Mouse (Mus musculus) limb, embryonic 14.5 days (tissue): ENCODE measurements around the gene Vwf. TPM values are rescaled to one million over a fixed set of nuclear protein-coding genes. Genes with fewer than 3 reads are reported as not detected.

Experiments
- ATAC-seq: fragments of 200-750 bp; cut with Nextera tagmentation; 2 replicates; pipeline ENCODE4 v1.8.0; 2017; ENCODE audit warnings: low read depth, moderate number of reproducible peaks, moderate TSS enrichment; ENCODE audit not compliant: low FRiP score
- DNase-seq: peaks from one replicate; pipeline ENCODE4 v3.0.0-alpha.2; 2015; ENCODE audit warnings: low spot score
- H3K27ac ChIP-seq: fragments of 300-500 bp; sonication (generic); replicated peaks from 2 replicates; pipeline ENCODE4 v1.5.1; 2014; ENCODE audit warnings: low read depth, mild to moderate bottlenecking, low read length, moderate library complexity, mixed read lengths
- H3K27me3 ChIP-seq: fragments of 300-500 bp; sonication (generic); 2 replicates; pipeline ENCODE4 v1.6.1; 2014; ENCODE audit warnings: low read length, mixed read lengths; ENCODE audit not compliant: control insufficient read depth, insufficient read depth
- H3K36me3 ChIP-seq: fragments of 300-500 bp; sonication (generic); 2 replicates; pipeline ENCODE4 v1.6.1; 2014; ENCODE audit warnings: mild to moderate bottlenecking, low read length, moderate library complexity, mixed read lengths; ENCODE audit not compliant: control insufficient read depth, insufficient read depth
- H3K4me1 ChIP-seq: fragments of 300-500 bp; sonication (generic); 2 replicates; pipeline ENCODE4 v1.6.1; 2014; ENCODE audit warnings: antibody characterized with exemption, low read length, mixed read lengths; ENCODE audit not compliant: control insufficient read depth, insufficient read depth
- H3K4me2 ChIP-seq: fragments of 300-500 bp; sonication (generic); replicated peaks from 2 replicates; pipeline ENCODE4 v1.6.1; 2014; ENCODE audit warnings: low read depth, mild to moderate bottlenecking, low read length, moderate library complexity; ENCODE audit not compliant: severe bottlenecking
- H3K4me3 ChIP-seq: fragments of 300-500 bp; sonication (generic); replicated peaks from 2 replicates; pipeline ENCODE4 v1.5.1; 2014; ENCODE audit warnings: low read length
- H3K9ac ChIP-seq: fragments of 300-500 bp; sonication (generic); 2 replicates; pipeline ENCODE4 v1.6.1; 2014; ENCODE audit warnings: mild to moderate bottlenecking, low read depth, low read length, moderate library complexity; ENCODE audit not compliant: severe bottlenecking
- H3K9me3 ChIP-seq: fragments of 300-500 bp; sonication (generic); 2 replicates; pipeline ENCODE4 v1.6.1; 2016; ENCODE audit warnings: low read length; ENCODE audit not compliant: control insufficient read depth
- POLR2A ChIP-seq: fragments of 200-500 bp; IDR thresholded peaks from 2 replicates; pipeline ENCODE4 v1.8.0; 2012; ENCODE audit warnings: inconsistent platforms, mild to moderate bottlenecking, moderate library complexity, borderline replicate concordance; ENCODE audit not compliant: insufficient read depth, insufficient read length; ENCODE audit errors: extremely low read depth
- WGBS: fragments of 180-500 bp; shearing (Covaris S2); extraction: QIAGEN DNeasy Blood & Tissue Kit; methylation state at CpG from one replicate; pipeline ENCODE4 v1.1.7; 2014; 5-methylcytosine and 5-hydroxymethylcytosine counted together
- polyA plus RNA-seq, 2 experiments: library from polyadenylated mRNA; depleted of rRNA in 1 of 2; stranded (reverse) in 1 of 2; unstranded in 1 of 2; fragments of >200 nt; fragmentation: Nextera tagmentation in 1 of 2; extraction: Ambion mirVana in 1 of 2; gene quantifications; 2 replicates each; pipeline versions ENCODE4 v1.2.1 to v1.2.3; 2012 to 2014

Gene Vwf
- 11.2 and 14.5 TPM in 2 replicates for polyA plus RNA-seq (2012; rRNA removed)
- 11.1 and 12.0 TPM in 2 replicates for polyA plus RNA-seq (2014; fragmentation: Nextera tagmentation; extraction: Ambion mirVana)

DNA sequence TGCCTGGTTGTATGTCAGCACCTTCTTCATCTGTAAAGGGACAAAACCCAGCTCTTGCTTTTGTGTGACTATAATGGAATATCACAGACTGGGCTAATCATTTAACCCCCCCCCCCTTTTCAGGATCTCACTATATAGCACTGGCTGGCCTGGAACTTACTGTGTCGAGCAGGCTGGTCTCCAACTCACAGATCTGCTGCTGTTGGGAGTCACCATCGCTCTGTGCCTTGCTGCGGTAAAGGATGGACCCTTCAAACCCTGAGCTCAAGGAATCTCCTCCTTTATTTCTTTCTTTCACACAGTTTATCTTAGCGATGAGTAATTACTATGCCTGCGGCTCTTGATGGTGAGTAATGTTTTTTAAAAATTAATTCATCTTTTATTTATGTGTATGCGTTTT lies at the start of gene Vwf:
TSS of gene Vwf (plus strand) at position 301 of the 400 bp plus-strand sequence.
- no peaks in the 10 kb centered on the region for H3K27me3 ChIP-seq
- DNase-seq, result no peak
- H3K27ac ChIP-seq, result no peak within 1 kb of the TSS
- 88% methylated on average over 6 of the region's 6 CpGs for WGBS
- no peaks in the 10 kb centered on the region for H3K9me3 ChIP-seq
- no peak for ATAC-seq
- H3K9ac ChIP-seq, result no peak within 1 kb of the TSS
- no peak for TF ChIP-seq POLR2A
- no peak within 1 kb of the TSS for H3K4me3 ChIP-seq
- H3K36me3 ChIP-seq, result no peaks in the 10 kb centered on the region
- H3K4me1 ChIP-seq, result no peaks in the 10 kb centered on the region
- H3K4me2 ChIP-seq, result no peak within 1 kb of the TSS

DNA sequence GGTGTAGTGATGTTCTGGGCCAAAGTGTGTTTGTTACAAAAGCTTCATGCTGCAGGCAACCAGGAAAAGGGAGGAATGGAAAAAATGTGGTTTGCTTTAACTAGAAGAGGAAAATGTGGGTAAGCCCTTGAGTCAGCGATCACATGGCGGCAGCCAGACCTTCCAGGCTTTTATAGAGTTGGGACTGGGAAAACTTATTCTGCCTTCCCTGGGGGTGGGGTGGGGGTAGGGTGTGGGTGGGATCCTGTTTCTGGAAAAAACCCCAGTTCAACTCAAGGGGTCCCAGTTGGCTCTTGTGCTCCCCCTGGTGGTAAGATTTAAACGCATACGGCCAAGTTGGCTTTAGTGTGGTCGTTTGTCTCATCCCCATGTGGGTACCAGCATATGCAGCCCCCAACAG lies 48.5 kb upstream of the Vwf start:
- no peak overlapping the region for H3K4me3 ChIP-seq
- no peaks in the 10 kb centered on the region for H3K27me3 ChIP-seq
- 4% methylated on average over 5 of the region's 5 CpGs for WGBS
- peak overlapping the region; percentile 83 for H3K27ac ChIP-seq
- DNase-seq (peak; percentile 82), ATAC-seq (peak; percentile 68; the same call in 1 of the 2 replicates)
- H3K4me2 ChIP-seq, result no peak overlapping the region
- H3K9me3 ChIP-seq, result no peaks in the 10 kb centered on the region
- H3K9ac ChIP-seq, result no peak overlapping the region
- no peak for TF ChIP-seq POLR2A
- peaks cover 19% of the 10 kb centered on the region for H3K4me1 ChIP-seq
- H3K36me3 ChIP-seq, result no peaks in the 10 kb centered on the region

DNA sequence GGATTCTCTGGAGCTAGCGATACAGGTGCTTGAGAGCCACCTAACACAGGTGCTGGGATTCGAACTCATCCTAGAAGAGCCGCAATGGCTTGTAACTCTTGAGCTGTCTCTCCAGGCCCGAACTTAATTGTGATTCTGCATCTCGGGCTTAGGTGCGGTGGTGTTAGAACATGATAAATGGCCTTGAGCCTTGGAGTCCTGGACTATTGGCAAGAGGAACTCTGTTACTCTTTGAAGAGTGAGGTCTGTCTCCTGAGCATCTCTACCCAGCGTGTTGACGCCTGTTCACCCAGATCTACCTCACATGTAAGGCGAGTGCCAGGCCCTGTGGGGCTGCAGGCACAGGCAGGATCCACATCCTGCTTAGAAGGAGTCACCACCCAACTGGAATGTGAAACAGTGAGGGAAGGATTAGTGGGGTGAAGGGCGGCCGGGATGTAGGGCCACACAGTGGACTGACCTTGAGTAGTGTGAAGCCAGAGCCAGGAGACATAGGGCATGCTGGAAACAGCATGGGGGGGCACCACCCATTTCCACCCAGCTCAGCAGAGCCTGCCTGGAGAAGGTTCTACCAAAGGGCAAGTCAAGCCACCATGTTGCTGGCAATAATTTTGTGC lies 43.3 kb upstream of the Vwf start:
- H3K36me3 ChIP-seq, result no peaks in the 10 kb centered on the region
- H3K4me1 ChIP-seq, result no peaks in the 10 kb centered on the region
- H3K27me3 ChIP-seq, result no peaks in the 10 kb centered on the region
- 84% methylated on average over 11 of the region's 11 CpGs for WGBS
- DNase-seq (no peak), ATAC-seq (no peak)
- H3K4me3 ChIP-seq, result no peak overlapping the region
- H3K4me2 ChIP-seq, result no peak overlapping the region
- no peak for TF ChIP-seq POLR2A
- H3K9ac ChIP-seq, result no peak overlapping the region
- H3K27ac ChIP-seq, result no peak overlapping the region
- no peaks in the 10 kb centered on the region for H3K9me3 ChIP-seq

DNA sequence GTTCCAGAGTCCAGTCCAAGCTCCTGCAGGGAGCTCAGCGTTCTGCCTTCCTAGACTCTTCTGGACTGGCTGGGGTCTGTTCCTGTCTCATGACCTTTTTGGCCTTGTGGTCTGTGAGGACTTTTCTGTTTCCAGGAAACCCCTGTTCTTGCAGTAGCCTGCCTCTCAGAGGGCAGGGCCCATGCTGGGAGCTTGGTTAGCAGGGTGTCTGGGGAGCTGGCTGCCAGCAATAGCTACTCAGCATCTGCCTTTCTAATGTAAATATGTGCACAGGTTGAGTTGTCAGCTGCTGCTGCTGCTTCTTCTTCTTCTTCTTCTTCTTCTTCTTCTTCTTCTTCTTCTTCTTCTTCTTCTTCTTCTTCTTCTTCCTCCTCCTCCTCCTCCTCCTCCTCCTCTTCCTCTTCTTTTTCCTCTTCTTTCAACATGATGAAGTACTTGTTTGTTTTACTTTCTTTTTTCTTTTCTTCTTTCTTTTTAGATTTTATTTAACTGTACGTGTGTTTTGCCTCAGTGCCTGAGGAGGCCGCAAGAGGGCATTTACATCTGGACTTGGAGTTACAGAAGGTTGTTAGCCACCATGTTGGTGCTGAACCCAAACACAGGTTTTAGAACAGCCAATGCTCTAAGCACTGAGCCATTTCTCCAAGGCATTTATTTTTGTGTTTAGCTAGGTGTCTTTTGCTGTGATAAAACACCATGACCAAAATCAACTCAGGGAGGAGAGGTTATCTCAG lies 41.8 kb upstream of the Vwf start:
- Histone ChIP-seq H3K36me3 (no peaks in the 10 kb centered on the region), H3K4me3 (no peak overlapping the region), H3K4me2 (no peak overlapping the region), H3K4me1 (no peaks in the 10 kb centered on the region), H3K9me3 (no peaks in the 10 kb centered on the region), H3K9ac (no peak overlapping the region), H3K27me3 (no peaks in the 10 kb centered on the region), H3K27ac (no peak overlapping the region)
- DNase-seq (no peak), ATAC-seq (no peak)
- WGBS, result 49% methylated on average over 3 of the region's 3 CpGs
- TF ChIP-seq POLR2A, result no peak

GRCm38 (mm10) chr6:125506427-125506826 lies 40.1 kb upstream of the Vwf start:
- Histone ChIP-seq H3K4me3 (no peak overlapping the region), H3K27me3 (no peaks in the 10 kb centered on the region), H3K4me1 (peaks cover 9% of the 10 kb centered on the region), H3K4me2 (no peak overlapping the region), H3K36me3 (no peaks in the 10 kb centered on the region), H3K9me3 (no peaks in the 10 kb centered on the region), H3K27ac (no peak overlapping the region), H3K9ac (no peak overlapping the region)
- ATAC-seq, result no peak
- WGBS, result 90% methylated on average over 4 of the region's 4 CpGs
- TF ChIP-seq POLR2A, result no peak
- no peak for DNase-seq
